Mouse (Mus musculus): ENCODE results near the gene Calcoco1.

GRCm38 (mm10) chr15:102721016-102721898 is 721 bp downstream of the Calcoco1 start:
- TF ChIP-seq CTCF (conservative IDR thresholded peaks at IDR 0.05; ENCODE audit: insufficient read depth, insufficient read length, low read depth, low read length) (no peak), POLR2A (IDR thresholded peaks at IDR 0.05; ENCODE audit: low read depth, low read length) (no peak)

Measured in kidney, adult 2 months (tissue).